Mouse (Mus musculus): ENCODE results near the gene Cplx3.
A peak's percentile ranks its signal among the peaks of the same experiment; 100 is the strongest.

Cplx3 gene

GRCm38 (mm10) chr9:57601353-57601706, 4.8 kb downstream of the Cplx3 start:
- no peak for DNase-seq (ENCODE audit: low spot score in 2 of 2)

- DNase-seq (ENCODE audit: low spot score in 2 of 2), result no peak
Measured at GRCm38 (mm10) chr9:57600620-57601352, 5.3 kb downstream of the Cplx3 start.

GRCm38 (mm10) chr9:57598851-57599563, 7.1 kb downstream of the Cplx3 start:
- DNase-seq (ENCODE audit: low spot score in 2 of 2), result no peak

GRCm38 (mm10) chr9:57597929-57598382, 8.1 kb downstream of the Cplx3 start:
- no peak for DNase-seq (ENCODE audit: low spot score in 2 of 2)

GRCm38 (mm10) chr9:57597265-57597664, 8.8 kb downstream of the Cplx3 start:
- no peak for DNase-seq (ENCODE audit: low spot score in 2 of 2)

- no peak for DNase-seq (ENCODE audit: low spot score in 2 of 2)
Measured at GRCm38 (mm10) chr9:57594174-57594509, 11.9 kb downstream of the Cplx3 start.

GRCm38 (mm10) chr9:57593454-57594173, 12.5 kb downstream of the Cplx3 start:
- no peak for DNase-seq (ENCODE audit: low spot score in 2 of 2)

- DNase-seq (ENCODE audit: low spot score in 2 of 2), result no peak
Measured at GRCm38 (mm10) chr9:57590726-57591125, 15.4 kb downstream of the Cplx3 start.

- peak; percentile 78 to 81 for DNase-seq (ENCODE audit: low spot score in 2 of 2)
Measured at GRCm38 (mm10) chr9:57589224-57590126, 16.6 kb downstream of the Cplx3 start, which contains the start of gene Ulk3. Ulk3 (plus strand) TSS chr9:57589452.

- DNase-seq (ENCODE audit: low spot score in 2 of 2), result no peak
Measured at GRCm38 (mm10) chr9:57584991-57585390, 21.1 kb downstream of the Cplx3 start.

GRCm38 (mm10) chr9:57577144-57577849, 28.8 kb downstream of the Cplx3 start:
- DNase-seq (ENCODE audit: low spot score in 2 of 2), result no peak

GRCm38 (mm10) chr9:57575577-57575976, 30.5 kb downstream of the Cplx3 start:
- DNase-seq (ENCODE audit: low spot score in 2 of 2), result no peak

- no peak for DNase-seq (ENCODE audit: low spot score in 2 of 2)
Measured at GRCm38 (mm10) chr9:57574397-57574796, 31.7 kb downstream of the Cplx3 start.

- DNase-seq (ENCODE audit: low spot score in 2 of 2), result no peak
Measured at GRCm38 (mm10) chr9:57568500-57568899, 37.6 kb downstream of the Cplx3 start.

GRCm38 (mm10) chr9:57566846-57567245, 39.2 kb downstream of the Cplx3 start:
- no peak for DNase-seq (ENCODE audit: low spot score in 2 of 2)

GRCm38 (mm10) chr9:57565741-57566221, 40.3 kb downstream of the Cplx3 start:
- DNase-seq (ENCODE audit: low spot score in 2 of 2), result peak in 1 of 2 experiments; percentile 32

- no peak for DNase-seq (ENCODE audit: low spot score in 2 of 2)
Measured at GRCm38 (mm10) chr9:57564609-57565008, 41.5 kb downstream of the Cplx3 start.

GRCm38 (mm10) chr9:57562896-57563372, 43.1 kb downstream of the Cplx3 start:
- DNase-seq (ENCODE audit: low spot score in 2 of 2), result peak in 1 of 2 experiments; percentile 36

- no peak for DNase-seq (ENCODE audit: low spot score in 2 of 2)
Measured at GRCm38 (mm10) chr9:57561711-57562099, 44.4 kb downstream of the Cplx3 start.
